Mouse (Mus musculus): ENCODE results near the gene Rapgef5. TPM values are rescaled to one million over a fixed set of nuclear protein-coding genes. Genes with fewer than 3 reads are reported as not detected.

Gene Rapgef5
- polyA plus RNA-seq, 2 experiments: 5.6 to 8.6 TPM

DNA sequence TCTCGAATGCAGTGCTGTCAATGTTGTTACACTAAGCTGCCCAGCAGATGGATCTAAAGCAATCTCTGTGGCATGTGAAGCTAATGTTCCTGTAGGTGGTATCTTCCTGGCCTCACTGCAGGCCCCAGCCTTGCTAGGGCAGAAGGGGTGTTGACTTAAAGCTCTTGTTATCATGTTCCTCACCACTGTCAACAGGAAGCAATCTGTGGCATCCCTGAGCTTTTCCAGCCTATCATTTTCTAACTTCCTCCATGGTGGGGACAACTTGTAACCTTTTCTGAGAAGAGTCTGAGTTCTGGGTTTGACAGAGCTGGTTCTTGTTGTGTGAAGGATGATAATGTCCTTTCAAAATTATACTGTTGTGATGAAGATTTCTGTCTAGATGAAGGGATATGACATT lies 115.9 kb downstream of the Rapgef5 start:
- no peak overlapping the region for H3K4me3 ChIP-seq (replicated peaks; ENCODE audit: low read length)
- no peak overlapping the region for H3K27ac ChIP-seq (replicated peaks; ENCODE audit: low read depth, low read length)
- no peaks in the 10 kb centered on the region for H3K9me3 ChIP-seq (ENCODE audit: control insufficient read depth, low read length)
- no peak for TF ChIP-seq POLR2A (IDR thresholded peaks at IDR 0.05; ENCODE audit: borderline replicate concordance, extremely low read depth, insufficient read depth, insufficient read length)
- H3K27me3 ChIP-seq (ENCODE audit: control insufficient read depth, insufficient read depth, low read length): no peaks in the 10 kb centered on the region
- no peak for ATAC-seq (ENCODE audit: low FRiP score, low read depth)
- no peaks in the 10 kb centered on the region for H3K4me1 ChIP-seq (ENCODE audit: control insufficient read depth, insufficient read depth, low read length)
- 57% methylated on average over 1 of the region's 1 CpGs for WGBS
- H3K9ac ChIP-seq (ENCODE audit: low read depth, low read length, severe bottlenecking): no peak overlapping the region
- DNase-seq (ENCODE audit: low spot score): no peak
- no peaks in the 10 kb centered on the region for H3K36me3 ChIP-seq (ENCODE audit: control insufficient read depth, insufficient read depth, low read length)
- H3K4me2 ChIP-seq (replicated peaks; ENCODE audit: low read depth, low read length, severe bottlenecking): no peak overlapping the region

GRCm38 (mm10) chr12:117636139-117636772 lies 120.0 kb downstream of the Rapgef5 start:
- H3K36me3 ChIP-seq (ENCODE audit: control insufficient read depth, insufficient read depth, low read length): no peaks in the 10 kb centered on the region
- H3K4me3 ChIP-seq (replicated peaks; ENCODE audit: low read length): no peak overlapping the region
- H3K4me2 ChIP-seq (replicated peaks; ENCODE audit: low read depth, low read length, severe bottlenecking): no peak overlapping the region
- 71% methylated on average over 2 of the region's 2 CpGs for WGBS
- H3K9me3 ChIP-seq (ENCODE audit: control insufficient read depth, low read length): no peaks in the 10 kb centered on the region
- H3K27ac ChIP-seq (replicated peaks; ENCODE audit: low read depth, low read length): no peak overlapping the region
- H3K4me1 ChIP-seq (ENCODE audit: control insufficient read depth, insufficient read depth, low read length): no peaks in the 10 kb centered on the region
- no peak for ATAC-seq (ENCODE audit: low FRiP score, low read depth)
- no peak for TF ChIP-seq POLR2A (IDR thresholded peaks at IDR 0.05; ENCODE audit: borderline replicate concordance, extremely low read depth, insufficient read depth, insufficient read length)
- no peak overlapping the region for H3K9ac ChIP-seq (ENCODE audit: low read depth, low read length, severe bottlenecking)
- DNase-seq (ENCODE audit: low spot score): no peak
- H3K27me3 ChIP-seq (ENCODE audit: control insufficient read depth, insufficient read depth, low read length): no peaks in the 10 kb centered on the region

- no peak for DNase-seq (ENCODE audit: low spot score)
- Histone ChIP-seq H3K9ac (ENCODE audit: low read depth, low read length, severe bottlenecking) (0 out of 2 replicates have a peak overlapping the region, but pooled peaks have one; percentile 7), H3K4me2 (replicated peaks; ENCODE audit: low read depth, low read length, severe bottlenecking) (no peak overlapping the region), H3K4me3 (replicated peaks; ENCODE audit: low read length) (no peak overlapping the region), H3K27me3 (ENCODE audit: control insufficient read depth, insufficient read depth, low read length) (no peaks in the 10 kb centered on the region), H3K4me1 (ENCODE audit: control insufficient read depth, insufficient read depth, low read length) (no peaks in the 10 kb centered on the region), H3K27ac (replicated peaks; ENCODE audit: low read depth, low read length) (no peak overlapping the region), H3K36me3 (ENCODE audit: control insufficient read depth, insufficient read depth, low read length) (no peaks in the 10 kb centered on the region), H3K9me3 (ENCODE audit: control insufficient read depth, low read length) (no peaks in the 10 kb centered on the region)
- no peak for ATAC-seq (ENCODE audit: low FRiP score, low read depth)
- TF ChIP-seq POLR2A (IDR thresholded peaks at IDR 0.05; ENCODE audit: borderline replicate concordance, extremely low read depth, insufficient read depth, insufficient read length): no peak
- WGBS: 78% methylated on average over 6 of the region's 6 CpGs
These were observed 120.7 kb downstream of the Rapgef5 start for GRCm38 (mm10) chr12:117636969-117637368.

- Histone ChIP-seq H3K9me3 (ENCODE audit: control insufficient read depth, low read length) (no peaks in the 10 kb centered on the region), H3K27me3 (ENCODE audit: control insufficient read depth, insufficient read depth, low read length) (no peaks in the 10 kb centered on the region), H3K9ac (ENCODE audit: low read depth, low read length, severe bottlenecking) (no peak overlapping the region), H3K36me3 (ENCODE audit: control insufficient read depth, insufficient read depth, low read length) (no peaks in the 10 kb centered on the region), H3K4me3 (replicated peaks; ENCODE audit: low read length) (no peak overlapping the region), H3K27ac (replicated peaks; ENCODE audit: low read depth, low read length) (no peak overlapping the region), H3K4me1 (ENCODE audit: control insufficient read depth, insufficient read depth, low read length) (no peaks in the 10 kb centered on the region), H3K4me2 (replicated peaks; ENCODE audit: low read depth, low read length, severe bottlenecking) (no peak overlapping the region)
- DNase-seq (ENCODE audit: low spot score) (no peak), ATAC-seq (ENCODE audit: low FRiP score, low read depth) (no peak)
- 75% methylated on average over 2 of the region's 2 CpGs for WGBS
- TF ChIP-seq POLR2A (IDR thresholded peaks at IDR 0.05; ENCODE audit: borderline replicate concordance, extremely low read depth, insufficient read depth, insufficient read length): no peak
These were observed 122.6 kb downstream of the Rapgef5 start for GRCm38 (mm10) chr12:117638833-117639232.

GRCm38 (mm10) chr12:117639356-117640121 lies 123.3 kb downstream of the Rapgef5 start:
- no peak overlapping the region for H3K4me2 ChIP-seq (replicated peaks; ENCODE audit: low read depth, low read length, severe bottlenecking)
- TF ChIP-seq POLR2A (IDR thresholded peaks at IDR 0.05; ENCODE audit: borderline replicate concordance, extremely low read depth, insufficient read depth, insufficient read length): no peak
- H3K36me3 ChIP-seq (ENCODE audit: control insufficient read depth, insufficient read depth, low read length): no peaks in the 10 kb centered on the region
- H3K4me3 ChIP-seq (replicated peaks; ENCODE audit: low read length): no peak overlapping the region
- no peaks in the 10 kb centered on the region for H3K4me1 ChIP-seq (ENCODE audit: control insufficient read depth, insufficient read depth, low read length)
- DNase-seq (ENCODE audit: low spot score): no peak
- 68% methylated on average over 6 of the region's 6 CpGs for WGBS
- H3K27me3 ChIP-seq (ENCODE audit: control insufficient read depth, insufficient read depth, low read length): no peaks in the 10 kb centered on the region
- H3K9me3 ChIP-seq (ENCODE audit: control insufficient read depth, low read length): no peaks in the 10 kb centered on the region
- H3K9ac ChIP-seq (ENCODE audit: low read depth, low read length, severe bottlenecking): no peak overlapping the region
- ATAC-seq (ENCODE audit: low FRiP score, low read depth): no peak
- H3K27ac ChIP-seq (replicated peaks; ENCODE audit: low read depth, low read length): no peak overlapping the region

All from limb, embryonic 14.5 days (tissue).